Mouse (Mus musculus): Measurements from ENCODE around the gene Wfs1. TPM values are rescaled to one million over a fixed set of nuclear protein-coding genes. Genes with fewer than 3 reads are reported as not detected.

The Wfs1 gene
- polyA plus RNA-seq (2015; fragmentation: Nextera tagmentation; extraction: Ambion mirVana): 9.4 and 9.7 TPM in 2 replicates

GRCm38 (mm10) chr5:36988781-36989624, at the start of gene Wfs1:
TSS of gene Wfs1 (minus strand) at chr5:36989205.
- ATAC-seq (ENCODE audit: low read depth): peak; percentile 99
- 0% methylated on average over 58 of the region's 60 CpGs for WGBS
- Histone ChIP-seq H3K4me3 (ENCODE audit: low read length) (peak within 1 kb of the TSS; percentile 82), H3K9ac (ENCODE audit: low read length) (peak within 1 kb of the TSS; percentile 86), H3K27me3 (ENCODE audit: control insufficient read depth, insufficient read depth, low read depth, low read length) (no peaks in the 10 kb centered on the region), H3K4me2 (ENCODE audit: low read depth, low read length) (peak within 1 kb of the TSS; percentile 98), H3K4me1 (replicated peaks; ENCODE audit: control insufficient read depth, insufficient read depth, low read length) (peaks cover 6% of the 10 kb centered on the region; the same call in 1 of the 2 replicates), H3K27ac (ENCODE audit: low read length) (peak within 1 kb of the TSS; percentile 56), H3K9me3 (ENCODE audit: control insufficient read depth, low read length) (no peaks in the 10 kb centered on the region), H3K36me3 (ENCODE audit: control insufficient read depth, insufficient read depth, low read length) (no peaks in the 10 kb centered on the region)

DNA sequence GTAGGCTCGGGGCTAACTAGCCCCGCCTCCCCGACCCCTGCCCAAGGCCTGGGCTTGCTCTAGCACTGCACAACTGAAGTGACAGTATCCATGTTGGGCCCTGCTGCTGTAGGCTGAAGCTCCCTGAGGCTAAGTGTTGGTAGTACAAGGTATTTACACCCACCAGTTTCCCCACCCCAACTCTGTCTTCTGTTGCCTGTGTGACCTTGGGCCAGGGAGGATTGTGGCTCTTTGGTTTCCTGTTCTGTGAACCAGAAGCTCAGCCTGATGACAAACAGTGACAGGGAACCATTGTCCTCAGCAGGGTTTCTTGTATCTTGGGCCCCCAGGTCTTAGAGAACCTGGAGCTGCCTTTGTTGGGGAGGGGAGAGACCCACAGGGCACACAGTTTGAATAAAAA, 47.9 kb upstream of the Wfs1 start:
- Histone ChIP-seq H3K4me2 (ENCODE audit: low read depth, low read length) (no peak overlapping the region), H3K4me3 (ENCODE audit: low read length) (no peak overlapping the region), H3K9ac (ENCODE audit: low read length) (no peak overlapping the region), H3K27me3 (ENCODE audit: control insufficient read depth, insufficient read depth, low read depth, low read length) (no peaks in the 10 kb centered on the region), H3K4me1 (replicated peaks; ENCODE audit: control insufficient read depth, insufficient read depth, low read length) (no peaks in the 10 kb centered on the region), H3K27ac (ENCODE audit: low read length) (no peak overlapping the region), H3K9me3 (ENCODE audit: control insufficient read depth, low read length) (no peaks in the 10 kb centered on the region), H3K36me3 (ENCODE audit: control insufficient read depth, insufficient read depth, low read length) (no peaks in the 10 kb centered on the region)
- WGBS: 65% methylated on average over 3 of the region's 3 CpGs
- ATAC-seq (ENCODE audit: low read depth): no peak

- no peak overlapping the region for H3K4me3 ChIP-seq (ENCODE audit: low read length)
- H3K36me3 ChIP-seq (ENCODE audit: control insufficient read depth, insufficient read depth, low read length): no peaks in the 10 kb centered on the region
- H3K27me3 ChIP-seq (ENCODE audit: control insufficient read depth, insufficient read depth, low read depth, low read length): peaks cover 5% of the 10 kb centered on the region
- no peaks in the 10 kb centered on the region for H3K4me1 ChIP-seq (replicated peaks; ENCODE audit: control insufficient read depth, insufficient read depth, low read length)
- WGBS: 76% methylated on average over 6 of the region's 6 CpGs
- no peak for ATAC-seq (ENCODE audit: low read depth)
- no peak overlapping the region for H3K27ac ChIP-seq (ENCODE audit: low read length)
- H3K9ac ChIP-seq (ENCODE audit: low read length): no peak overlapping the region
- no peak overlapping the region for H3K4me2 ChIP-seq (ENCODE audit: low read depth, low read length)
- H3K9me3 ChIP-seq (ENCODE audit: control insufficient read depth, low read length): no peaks in the 10 kb centered on the region
Observed at GRCm38 (mm10) chr5:37035896-37036295, 46.9 kb upstream of the Wfs1 start.

- peaks cover 12% of the 10 kb centered on the region for H3K27me3 ChIP-seq (ENCODE audit: control insufficient read depth, insufficient read depth, low read depth, low read length)
- H3K36me3 ChIP-seq (ENCODE audit: control insufficient read depth, insufficient read depth, low read length): no peaks in the 10 kb centered on the region
- WGBS: 64% methylated on average over 6 of the region's 6 CpGs
- no peaks in the 10 kb centered on the region for H3K9me3 ChIP-seq (ENCODE audit: control insufficient read depth, low read length)
- H3K4me3 ChIP-seq (ENCODE audit: low read length): no peak overlapping the region
- no peak overlapping the region for H3K4me2 ChIP-seq (ENCODE audit: low read depth, low read length)
- H3K27ac ChIP-seq (ENCODE audit: low read length): no peak overlapping the region
- no peak overlapping the region for H3K9ac ChIP-seq (ENCODE audit: low read length)
- no peaks in the 10 kb centered on the region for H3K4me1 ChIP-seq (replicated peaks; ENCODE audit: control insufficient read depth, insufficient read depth, low read length)
- no peak for ATAC-seq (ENCODE audit: low read depth)
Observed at GRCm38 (mm10) chr5:37035192-37035591, 46.2 kb upstream of the Wfs1 start.

DNA sequence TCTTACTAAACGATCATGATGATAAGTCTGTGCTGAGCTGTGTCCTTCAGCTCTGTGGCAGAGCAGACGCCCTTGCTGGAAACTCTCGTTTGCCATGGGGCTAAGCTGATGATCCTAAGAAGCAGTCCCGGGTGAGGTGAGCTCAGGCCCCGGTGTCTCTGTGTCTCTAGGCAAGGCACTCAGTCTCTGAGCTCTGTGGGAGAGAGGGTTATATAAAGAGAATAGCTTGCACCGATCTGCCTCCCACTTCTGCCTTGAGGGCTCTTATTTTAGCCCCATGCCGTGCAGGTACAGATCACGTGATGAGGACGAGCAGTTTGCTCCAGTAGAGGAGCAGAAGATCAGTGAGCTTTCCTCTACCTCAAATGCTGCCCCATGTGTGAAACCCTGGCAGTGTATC, 41.7 kb upstream of the Wfs1 start:
- H3K27me3 ChIP-seq (ENCODE audit: control insufficient read depth, insufficient read depth, low read depth, low read length): peaks cover 45% of the 10 kb centered on the region
- 42% methylated on average over 9 of the region's 9 CpGs for WGBS

DNA sequence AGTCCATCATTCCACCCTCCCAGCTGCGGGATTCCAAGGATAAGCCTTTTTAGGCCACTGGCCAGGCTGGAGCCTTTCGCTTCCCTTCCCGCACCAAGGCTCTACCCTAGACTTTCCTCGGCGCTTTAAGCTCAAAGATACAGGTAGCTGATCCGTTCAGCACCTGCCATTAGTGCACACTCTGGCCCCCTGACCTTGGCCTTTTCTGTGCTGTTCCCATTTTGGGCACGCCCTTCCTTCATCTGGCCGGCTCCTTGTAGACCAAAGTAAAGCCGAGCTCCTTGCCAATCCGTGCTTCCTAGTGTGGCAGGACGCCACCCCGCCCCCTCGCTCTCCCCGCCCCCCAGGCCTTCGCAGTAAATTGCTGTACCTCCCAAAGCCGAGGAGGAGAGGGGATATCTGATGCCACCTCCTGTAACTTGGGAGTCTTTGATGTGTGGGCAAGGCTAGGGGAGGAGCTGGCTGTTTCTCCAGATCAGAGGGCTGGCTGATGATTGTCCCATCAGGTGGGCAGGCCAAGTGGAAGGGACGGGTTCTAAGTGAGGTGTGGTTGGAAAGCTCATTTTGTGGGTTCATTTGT, 40.4 kb upstream of the Wfs1 start:
- H3K4me3 ChIP-seq (ENCODE audit: low read length): peak overlapping the region; percentile 59
- peaks cover 13% of the 10 kb centered on the region; the same call in 1 of the 2 replicates for H3K4me1 ChIP-seq (replicated peaks; ENCODE audit: control insufficient read depth, insufficient read depth, low read length)
- H3K4me2 ChIP-seq (ENCODE audit: low read depth, low read length): peak overlapping the region; percentile 98
- no peaks in the 10 kb centered on the region for H3K9me3 ChIP-seq (ENCODE audit: control insufficient read depth, low read length)
- no peaks in the 10 kb centered on the region for H3K36me3 ChIP-seq (ENCODE audit: control insufficient read depth, insufficient read depth, low read length)
- WGBS: 1% methylated on average over 17 of the region's 17 CpGs
- H3K9ac ChIP-seq (ENCODE audit: low read length): no peak overlapping the region
- H3K27me3 ChIP-seq (ENCODE audit: control insufficient read depth, insufficient read depth, low read depth, low read length): peaks cover 45% of the 10 kb centered on the region
- no peak overlapping the region for H3K27ac ChIP-seq (ENCODE audit: low read length)
- ATAC-seq (ENCODE audit: low read depth): no peak

More for the DNA sequence above, 41.7 kb upstream of the Wfs1 start:
- Histone ChIP-seq H3K9me3 (ENCODE audit: control insufficient read depth, low read length) (no peaks in the 10 kb centered on the region), H3K9ac (ENCODE audit: low read length) (no peak overlapping the region), H3K27ac (ENCODE audit: low read length) (no peak overlapping the region), H3K36me3 (ENCODE audit: control insufficient read depth, insufficient read depth, low read length) (no peaks in the 10 kb centered on the region), H3K4me2 (ENCODE audit: low read depth, low read length) (no peak overlapping the region), H3K4me3 (ENCODE audit: low read length) (no peak overlapping the region), H3K4me1 (replicated peaks; ENCODE audit: control insufficient read depth, insufficient read depth, low read length) (peaks cover 13% of the 10 kb centered on the region; the same call in 1 of the 2 replicates)
- no peak for ATAC-seq (ENCODE audit: low read depth)

- 1% methylated on average over 66 of the region's 72 CpGs for WGBS
- H3K9ac ChIP-seq (ENCODE audit: low read length): peak overlapping the region; percentile 43
Observed at GRCm38 (mm10) chr5:37028486-37029311, 39.7 kb upstream of the Wfs1 start.

DNA sequence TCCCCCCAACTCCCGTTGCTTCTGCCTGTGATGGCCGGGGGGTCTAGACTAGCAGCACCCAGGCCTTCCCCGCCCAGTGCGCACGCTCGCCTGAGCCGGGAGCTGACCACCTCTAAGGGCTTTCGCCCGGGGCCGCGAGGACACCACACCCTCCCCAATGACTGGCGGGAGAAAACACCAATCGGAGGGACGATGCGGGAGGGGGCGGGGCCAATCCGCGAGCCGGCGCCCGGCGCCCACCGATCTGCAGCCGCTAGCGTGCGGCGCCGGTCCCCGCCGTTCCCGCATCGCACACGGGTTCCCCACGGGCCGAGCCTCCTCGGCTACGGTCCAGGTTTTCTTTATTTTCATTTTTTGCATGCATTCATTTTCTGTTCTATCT, 39.1 kb upstream of the Wfs1 start:
- under 1% methylated on average over 37 of the region's 37 CpGs for WGBS
- H3K27ac ChIP-seq (ENCODE audit: low read length): no peak overlapping the region
- H3K9me3 ChIP-seq (ENCODE audit: control insufficient read depth, low read length): no peaks in the 10 kb centered on the region
- H3K36me3 ChIP-seq (ENCODE audit: control insufficient read depth, insufficient read depth, low read length): no peaks in the 10 kb centered on the region
- peaks cover 13% of the 10 kb centered on the region; the same call in 1 of the 2 replicates for H3K4me1 ChIP-seq (replicated peaks; ENCODE audit: control insufficient read depth, insufficient read depth, low read length)
- peak overlapping the region; percentile 43 for H3K9ac ChIP-seq (ENCODE audit: low read length)
- peaks cover 45% of the 10 kb centered on the region for H3K27me3 ChIP-seq (ENCODE audit: control insufficient read depth, insufficient read depth, low read depth, low read length)
- H3K4me2 ChIP-seq (ENCODE audit: low read depth, low read length): peak overlapping the region; percentile 98
- H3K4me3 ChIP-seq (ENCODE audit: low read length): peak overlapping the region; percentile 59
- peak; percentile 91 for ATAC-seq (ENCODE audit: low read depth)

More at GRCm38 (mm10) chr5:37028486-37029311, 39.7 kb upstream of the Wfs1 start:
- Histone ChIP-seq H3K4me2 (ENCODE audit: low read depth, low read length) (peak overlapping the region; percentile 98), H3K4me3 (ENCODE audit: low read length) (peak overlapping the region; percentile 59), H3K27ac (ENCODE audit: low read length) (no peak overlapping the region), H3K27me3 (ENCODE audit: control insufficient read depth, insufficient read depth, low read depth, low read length) (peaks cover 45% of the 10 kb centered on the region), H3K9me3 (ENCODE audit: control insufficient read depth, low read length) (no peaks in the 10 kb centered on the region), H3K4me1 (replicated peaks; ENCODE audit: control insufficient read depth, insufficient read depth, low read length) (peaks cover 13% of the 10 kb centered on the region; the same call in 1 of the 2 replicates), H3K36me3 (ENCODE audit: control insufficient read depth, insufficient read depth, low read length) (no peaks in the 10 kb centered on the region)
- ATAC-seq (ENCODE audit: low read depth): peak; percentile 42; the same call in 1 of the 2 replicates
